Mouse (Mus musculus): ENCODE measurements around the gene Ankrd65. TPM values are rescaled to one million over a fixed set of nuclear protein-coding genes. Genes with fewer than 3 reads are reported as not detected.
"Not testable (repeated sequence)": the region's sequence is repeated elsewhere in the genome, so short reads cannot be mapped to it uniquely, and the experiment has no call there.

Ankrd65 gene
- polyA plus RNA-seq, 1 experiment from 2014 or later, result not detected

- in situ Hi-C loops (cut with MboI; ENCODE audit: low pct_unique_long_range_greater_than_20kb), result no loop called here
- no peaks in the 10 kb centered on the region for H3K27me3 ChIP-seq
- POLR2A ChIA-PET, result no interaction called here
- no peak for ATAC-seq
- TF ChIP-seq CTCF (IDR thresholded peaks at IDR 0.05), result no peak
- CTCF ChIA-PET, result no interaction called here
- DNase-seq (ENCODE audit: low read depth, low spot score), result no peak
Observed at GRCm38 (mm10) chr4:155788300-155788699, 1.9 kb upstream of the Ankrd65 start.

- H3K27me3 ChIP-seq; DNase-seq (ENCODE audit: low read depth, low spot score); ATAC-seq; in situ Hi-C loops (cut with MboI; ENCODE audit: low pct_unique_long_range_greater_than_20kb); CTCF ChIA-PET; POLR2A ChIA-PET: not testable (repeated sequence)
Observed at GRCm38 (mm10) chr4:155788833-155789232, 1.4 kb upstream of the Ankrd65 start.

- no peak for DNase-seq (ENCODE audit: low read depth, low spot score)
- TF ChIP-seq CTCF (IDR thresholded peaks at IDR 0.05), result no peak
- in situ Hi-C loops (cut with MboI; ENCODE audit: low pct_unique_long_range_greater_than_20kb), result no loop called here
- H3K27me3 ChIP-seq, result no peaks in the 10 kb centered on the region
- CTCF ChIA-PET, result no interaction called here
- no peak for ATAC-seq
- POLR2A ChIA-PET, result no interaction called here
Observed at GRCm38 (mm10) chr4:155790650-155791161, 467 bp downstream of the Ankrd65 start.

- CTCF ChIA-PET, result no interaction called here
- DNase-seq (ENCODE audit: low read depth, low spot score), result no peak
- H3K27me3 ChIP-seq, result no peaks in the 10 kb centered on the region
- TF ChIP-seq CTCF (IDR thresholded peaks at IDR 0.05), result no peak
- ATAC-seq, result no peak
- POLR2A ChIA-PET, result no interaction called here
- in situ Hi-C loops (cut with MboI; ENCODE audit: low pct_unique_long_range_greater_than_20kb), result no loop called here
Observed at GRCm38 (mm10) chr4:155791240-155791933, 1.1 kb downstream of the Ankrd65 start.

GRCm38 (mm10) chr4:155793730-155794129 is 3.5 kb downstream of the Ankrd65 start:
- ChIA-PET CTCF (interaction anchor here (1.5 kb wide), 1 partner anchor 9 kb away, joined by 4 read pairs; the partner anchor contains the start of gene Mrpl20), POLR2A (no interaction called here)
- DNase-seq (ENCODE audit: low read depth, low spot score), result no peak
- TF ChIP-seq CTCF (IDR thresholded peaks at IDR 0.05), result no peak
- no peak for ATAC-seq
- in situ Hi-C loops (cut with MboI; ENCODE audit: low pct_unique_long_range_greater_than_20kb), result no loop called here
- H3K27me3 ChIP-seq, result peaks cover 4% of the 10 kb centered on the region

GRCm38 (mm10) chr4:155802075-155802474 is 11.8 kb downstream of the Ankrd65 start:
- no peak for TF ChIP-seq CTCF (IDR thresholded peaks at IDR 0.05)
- POLR2A ChIA-PET, result interaction anchor here (0.7 kb wide), 1 partner anchor 41 kb away, joined by 3 read pairs; no protein-coding TSS in a partner anchor
- no peaks in the 10 kb centered on the region for H3K27me3 ChIP-seq
- CTCF ChIA-PET, result interaction anchor here (1.3 to 1.4 kb wide), 3 partner anchors 8 to 22 kb away, joined by 4 read pairs; no protein-coding TSS in a partner anchor
- ATAC-seq (no peak), DNase-seq (ENCODE audit: low read depth, low spot score) (no peak)
- in situ Hi-C loops (cut with MboI; ENCODE audit: low pct_unique_long_range_greater_than_20kb), result no loop called here

- ATAC-seq (peak; percentile 47), DNase-seq (ENCODE audit: low read depth, low spot score) (peak; percentile 30)
- no peak for TF ChIP-seq CTCF (IDR thresholded peaks at IDR 0.05)
- POLR2A ChIA-PET, result interaction anchor here (0.7 kb wide), 1 partner anchor 41 kb away, joined by 3 read pairs; no protein-coding TSS in a partner anchor
- in situ Hi-C loops (cut with MboI; ENCODE audit: low pct_unique_long_range_greater_than_20kb), result no loop called here
- CTCF ChIA-PET, result interaction anchor here (1.1 to 1.4 kb wide), 4 partner anchors 8 to 23 kb away, joined by 3 to 4 read pairs (median 4); no protein-coding TSS in a partner anchor
- H3K27me3 ChIP-seq, result no peaks in the 10 kb centered on the region
Observed at GRCm38 (mm10) chr4:155802741-155803339, 12.6 kb downstream of the Ankrd65 start, which contains the start of gene Mrpl20. Gene Mrpl20, plus strand, starts transcription at chr4:155802878.

GRCm38 (mm10) chr4:155803340-155804041 is 13.3 kb downstream of the Ankrd65 start:
- peak; percentile 56 for DNase-seq (ENCODE audit: low read depth, low spot score)
- CTCF ChIA-PET, result interaction anchor here (1.1 to 1.4 kb wide), 4 partner anchors 7 to 23 kb away, joined by 3 to 4 read pairs (median 4); no protein-coding TSS in a partner anchor
- POLR2A ChIA-PET, result interaction anchor here (1.1 kb wide), 1 partner anchor 9 kb away, joined by 3 read pairs; the partner anchor contains the start of gene Ccnl2
- H3K27me3 ChIP-seq, result no peaks in the 10 kb centered on the region
- no peak for TF ChIP-seq CTCF (IDR thresholded peaks at IDR 0.05)
- in situ Hi-C loops (cut with MboI; ENCODE audit: low pct_unique_long_range_greater_than_20kb), result no loop called here
- peak; percentile 51 for ATAC-seq

- no peak for TF ChIP-seq CTCF (IDR thresholded peaks at IDR 0.05)
- in situ Hi-C loops (cut with MboI; ENCODE audit: low pct_unique_long_range_greater_than_20kb), result no loop called here
- ChIA-PET POLR2A (no interaction called here), CTCF (no interaction called here)
- no peak for ATAC-seq
- DNase-seq (ENCODE audit: low read depth, low spot score), result no peak
- H3K27me3 ChIP-seq, result no peaks in the 10 kb centered on the region
Observed at GRCm38 (mm10) chr4:155807841-155808240, 17.6 kb downstream of the Ankrd65 start.

- in situ Hi-C loops (cut with MboI; ENCODE audit: low pct_unique_long_range_greater_than_20kb), result no loop called here
- peak; percentile 80 for DNase-seq (ENCODE audit: low read depth, low spot score)
- no peak for TF ChIP-seq CTCF (IDR thresholded peaks at IDR 0.05)
- CTCF ChIA-PET, result interaction anchor here (1.4 to 1.6 kb wide), 2 partner anchors 9 kb away, joined by 3 to 4 read pairs; partner anchors contain the start of gene Mrpl20
- H3K27me3 ChIP-seq, result no peaks in the 10 kb centered on the region
- POLR2A ChIA-PET, result interaction anchor here (0.7 to 1.0 kb wide), 2 partner anchors 8 to 12 kb away, joined by 3 to 4 read pairs; no protein-coding TSS in a partner anchor
- ATAC-seq, result peak; percentile 92
Observed at GRCm38 (mm10) chr4:155811929-155812664, 21.9 kb downstream of the Ankrd65 start, which contains the start of gene Ccnl2. Gene Ccnl2, plus strand, starts transcription at chr4:155812489.
